Mouse (Mus musculus): ENCODE measurements around the gene B3gnt9. TPM values are rescaled to one million over a fixed set of nuclear protein-coding genes. Genes with fewer than 3 reads are reported as not detected.

B3gnt9 gene
- total and polyA plus RNA-seq, 3 experiments: 0.57 to 4.1 (median 0.66) TPM

DNA sequence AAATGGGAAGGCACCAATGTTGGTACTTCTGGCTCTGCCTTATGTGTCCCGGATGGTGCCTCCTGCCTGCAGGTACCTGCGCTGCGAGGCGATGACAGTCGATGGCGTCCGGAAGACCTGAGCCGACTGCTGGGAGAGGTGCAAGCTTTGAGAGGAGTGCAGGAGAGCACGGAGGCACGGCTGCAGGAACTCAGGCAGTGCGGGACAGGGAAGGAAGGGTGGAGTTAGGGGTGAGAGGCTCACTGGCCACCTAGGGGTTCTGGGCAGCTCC lies 15.9 kb upstream of the B3gnt9 start:
- H3K79me2 ChIP-seq (replicated peaks; ENCODE audit: control insufficient read depth, extremely low read depth, insufficient read depth, poor library complexity, severe bottlenecking): no peaks in the 10 kb centered on the region
- peaks cover 22 to 37% of the 10 kb centered on the region in 2 experiments for H3K36me3 ChIP-seq (replicated peaks in 1 of 2; ENCODE audit: control insufficient read depth in 1 of 2, insufficient read depth in 1 of 2, low read length in 1 of 2)
- H3K27me3 ChIP-seq (replicated peaks): no peaks in the 10 kb centered on the region
- no peak overlapping the region for H3K27ac ChIP-seq (ENCODE audit: insufficient read depth, low read depth)
- no peak overlapping the region for H3K4me2 ChIP-seq (ENCODE audit: insufficient read depth, low read depth, poor library complexity, severe bottlenecking)
- in situ Hi-C loops (cut with MboI; ENCODE audit: low pct_ligation_motif_present, low pct_unique_long_range_greater_than_20kb, low sequenced_read_pairs) (no loop called here), dilution Hi-C loops (cut with MboI; ENCODE audit: extremely low pct_ligation_motif_present, extremely low pct_unique_long_range_greater_than_20kb, low sequenced_read_pairs) (no loop called here)
- peaks cover 0 to 16% of the 10 kb centered on the region in 2 experiments; a peak in 2 of 4 replicates for H3K4me1 ChIP-seq (ENCODE audit: control insufficient read depth in 1 of 2, insufficient read depth in 2 of 2)
- H3K9me3 ChIP-seq (replicated peaks; ENCODE audit: low read length): peaks cover 19% of the 10 kb centered on the region
- no peak for TF ChIP-seq EP300 (IDR thresholded peaks at IDR 0.05; ENCODE audit: low read length)
- TF ChIP-seq SMC3 (IDR thresholded peaks at IDR 0.05; ENCODE audit: low read depth, low read length): no peak
- H3K9ac ChIP-seq (ENCODE audit: insufficient read depth, low read depth): no peak overlapping the region
- H3K4me3 ChIP-seq (replicated peaks in 1 of 3; ENCODE audit: low read depth in 2 of 3, low read length in 2 of 3, poor library complexity in 1 of 3): no peak overlapping the region
- DNase-seq (ENCODE audit: extremely low read depth): no peak

DNA sequence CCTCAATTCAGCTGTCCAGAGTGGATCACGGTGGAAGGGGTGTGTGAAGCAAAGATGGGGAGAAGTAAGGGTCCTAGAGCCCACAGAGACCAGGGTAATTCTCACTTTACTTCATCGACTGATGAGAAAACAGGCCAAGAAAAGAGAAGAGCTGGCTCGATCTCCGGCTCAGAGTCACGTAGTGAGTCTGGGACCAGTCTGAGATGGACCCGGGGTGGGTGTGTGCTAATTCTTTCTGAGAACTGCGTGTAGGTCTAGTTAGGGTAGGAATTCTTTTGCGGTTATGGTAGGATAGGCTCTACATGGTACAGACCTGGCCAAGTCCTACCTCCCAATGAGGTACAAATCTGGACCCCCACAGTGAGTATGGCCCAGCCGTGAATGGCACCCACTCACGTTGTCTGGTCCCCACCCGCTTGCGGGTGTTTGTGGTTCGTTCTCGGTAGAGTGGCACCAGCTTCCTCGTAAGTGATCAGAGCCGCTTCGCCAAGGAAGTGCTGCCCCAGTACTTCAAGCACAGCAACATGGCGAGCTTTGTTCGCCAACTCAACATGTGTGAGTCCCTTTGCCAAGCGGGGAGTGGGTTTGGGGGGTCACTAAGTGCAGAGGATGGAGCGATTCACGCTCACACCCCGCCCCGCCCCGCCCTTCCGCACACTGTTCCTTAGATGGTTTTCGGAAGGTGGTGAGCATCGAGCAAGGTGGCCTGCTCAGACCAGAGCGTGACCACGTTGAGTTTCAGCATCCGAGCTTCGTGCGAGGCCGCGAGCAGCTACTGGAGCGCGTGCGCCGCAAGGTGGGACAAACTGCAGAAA lies 15.4 kb upstream of the B3gnt9 start:
- no peak for TF ChIP-seq CTCF (conservative IDR thresholded peaks at IDR 0.05 in 1 of 2, IDR thresholded peaks at IDR 0.05 in 1 of 2; ENCODE audit: low read depth in 2 of 2, low read length in 2 of 2)
- H3K4me1 ChIP-seq (ENCODE audit: control insufficient read depth in 1 of 2, insufficient read depth in 2 of 2): peaks cover 0 to 16% of the 10 kb centered on the region in 2 experiments; a peak in 2 of 4 replicates
- H3K27me3 ChIP-seq (replicated peaks): no peaks in the 10 kb centered on the region
- no peaks in the 10 kb centered on the region for H3K79me2 ChIP-seq (replicated peaks; ENCODE audit: control insufficient read depth, extremely low read depth, insufficient read depth, poor library complexity, severe bottlenecking)
- H3K4me3 ChIP-seq (replicated peaks in 1 of 3; ENCODE audit: low read depth in 2 of 3, low read length in 2 of 3, poor library complexity in 1 of 3): no peak overlapping the region
- H3K27ac ChIP-seq (ENCODE audit: insufficient read depth, low read depth): no peak overlapping the region
- in situ Hi-C loops (cut with MboI; ENCODE audit: low pct_ligation_motif_present, low pct_unique_long_range_greater_than_20kb, low sequenced_read_pairs) (no loop called here), dilution Hi-C loops (cut with MboI; ENCODE audit: extremely low pct_ligation_motif_present, extremely low pct_unique_long_range_greater_than_20kb, low sequenced_read_pairs) (no loop called here)
- no peak for DNase-seq (ENCODE audit: extremely low read depth)
- peaks cover 19% of the 10 kb centered on the region for H3K9me3 ChIP-seq (replicated peaks; ENCODE audit: low read length)
- peaks cover 22 to 37% of the 10 kb centered on the region in 2 experiments for H3K36me3 ChIP-seq (replicated peaks in 1 of 2; ENCODE audit: control insufficient read depth in 1 of 2, insufficient read depth in 1 of 2, low read length in 1 of 2)
- no peak overlapping the region for H3K4me2 ChIP-seq (ENCODE audit: insufficient read depth, low read depth, poor library complexity, severe bottlenecking)
- H3K9ac ChIP-seq (ENCODE audit: insufficient read depth, low read depth): no peak overlapping the region

DNA sequence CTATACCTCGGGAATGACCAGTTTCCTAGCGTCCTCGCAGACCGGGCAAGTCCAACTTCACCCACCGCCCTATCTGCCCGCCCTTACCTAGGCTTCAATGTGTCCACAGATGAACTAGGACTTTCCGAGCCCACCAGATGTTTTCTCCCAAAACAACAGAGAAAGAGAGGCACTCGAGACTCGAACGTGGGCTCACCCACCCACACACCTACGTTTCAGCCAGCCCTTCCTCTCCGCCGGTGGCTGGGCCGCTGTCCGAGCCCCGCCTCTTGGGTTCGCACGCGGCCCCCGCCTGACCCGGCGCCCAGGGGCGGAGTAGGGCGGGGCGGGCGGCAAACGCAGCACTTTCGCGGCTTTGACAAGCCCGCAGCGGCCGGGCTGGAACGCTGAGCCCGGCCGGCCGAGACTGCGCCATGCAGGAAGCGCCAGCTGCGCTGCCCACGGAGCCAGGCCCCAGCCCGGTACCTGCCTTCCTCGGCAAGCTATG lies 14.6 kb upstream of the B3gnt9 start, which contains the start of gene Hsf4:
TSS of gene Hsf4 (plus strand) at position 341 of the 487 bp plus-strand sequence.
- H3K27me3 ChIP-seq (replicated peaks): no peaks in the 10 kb centered on the region
- no peak within 1 kb of the TSS for H3K9ac ChIP-seq (ENCODE audit: insufficient read depth, low read depth)
- H3K4me1 ChIP-seq (ENCODE audit: control insufficient read depth in 1 of 2, insufficient read depth in 2 of 2): peaks cover 0 to 16% of the 10 kb centered on the region in 2 experiments; a peak in 2 of 4 replicates
- TF ChIP-seq GABPA (IDR thresholded peaks at IDR 0.05; ENCODE audit: insufficient replicate concordance, low read depth, low read length) (no peak), UBTF (IDR thresholded peaks at IDR 0.05; ENCODE audit: low read depth, low read length) (no peak), CHD1 (IDR thresholded peaks at IDR 0.05; ENCODE audit: low read depth, low read length) (no peak), USF1 (IDR thresholded peaks at IDR 0.05; ENCODE audit: low read depth, low read length) (no peak), NRF1 (IDR thresholded peaks at IDR 0.05; ENCODE audit: low read depth, low read length) (no peak), JUND (conservative IDR thresholded peaks at IDR 0.05; ENCODE audit: low read depth, low read length) (no peak), RCOR1 (conservative IDR thresholded peaks at IDR 0.05; ENCODE audit: low read depth, low read length) (no peak), EP300 (IDR thresholded peaks at IDR 0.05; ENCODE audit: low read length) (no peak), MAX (IDR thresholded peaks at IDR 0.05; ENCODE audit: low read length) (no peak), NELFE (IDR thresholded peaks at IDR 0.05; ENCODE audit: low read depth, low read length) (no peak), MAFK (IDR thresholded peaks at IDR 0.05; ENCODE audit: insufficient replicate concordance, low read length) (no peak), USF2 (conservative IDR thresholded peaks at IDR 0.05; ENCODE audit: low read depth, low read length) (no peak), TCF12 (IDR thresholded peaks at IDR 0.05; ENCODE audit: low read depth, low read length) (no peak), HCFC1 (IDR thresholded peaks at IDR 0.05; ENCODE audit: low read depth, low read length) (no peak), ELF1 (IDR thresholded peaks at IDR 0.05; ENCODE audit: low read depth, low read length) (no peak), ZKSCAN1 (IDR thresholded peaks at IDR 0.05; ENCODE audit: borderline replicate concordance, low read depth, low read length) (no peak), POLR2AphosphoS2 (IDR thresholded peaks at IDR 0.05; ENCODE audit: low read depth, low read length) (no peak), POLR2A (IDR thresholded peaks at IDR 0.05; ENCODE audit: low read depth, low read length) (no peak), SMC3 (IDR thresholded peaks at IDR 0.05; ENCODE audit: low read depth, low read length) (no peak)
- no peaks in the 10 kb centered on the region for H3K79me2 ChIP-seq (replicated peaks; ENCODE audit: control insufficient read depth, extremely low read depth, insufficient read depth, poor library complexity, severe bottlenecking)
- no peak within 1 kb of the TSS for H3K4me2 ChIP-seq (ENCODE audit: insufficient read depth, low read depth, poor library complexity, severe bottlenecking)
- H3K36me3 ChIP-seq (replicated peaks in 1 of 2; ENCODE audit: control insufficient read depth in 1 of 2, insufficient read depth in 1 of 2, low read length in 1 of 2): peaks cover 22 to 37% of the 10 kb centered on the region in 2 experiments
- peaks cover 19% of the 10 kb centered on the region for H3K9me3 ChIP-seq (replicated peaks; ENCODE audit: low read length)
- no peak within 1 kb of the TSS for H3K4me3 ChIP-seq (replicated peaks in 1 of 3; ENCODE audit: low read depth in 2 of 3, low read length in 2 of 3, poor library complexity in 1 of 3)
- no peak for DNase-seq (ENCODE audit: extremely low read depth)
- H3K27ac ChIP-seq (ENCODE audit: insufficient read depth, low read depth): no peak within 1 kb of the TSS
- in situ Hi-C loops (cut with MboI; ENCODE audit: low pct_ligation_motif_present, low pct_unique_long_range_greater_than_20kb, low sequenced_read_pairs) (no loop called here), dilution Hi-C loops (cut with MboI; ENCODE audit: extremely low pct_ligation_motif_present, extremely low pct_unique_long_range_greater_than_20kb, low sequenced_read_pairs) (no loop called here)
